Mouse (Mus musculus) kidney, postnatal 14 days (tissue): Measurements from ENCODE around the gene Dnajc17.

Source experiments
- DNase-seq: peaks from one replicate; pipeline ENCODE4 v3.0.0; 2022; ENCODE audit warnings: mixed read lengths

Gene Dnajc17

GRCm38 (mm10) chr2:119157836-119158235 lies 50.8 kb downstream of the Dnajc17 start:
- no peak for DNase-seq

- DNase-seq = peak; percentile 97
These were observed 51.7 kb downstream of the Dnajc17 start, which contains the start of gene Rmdn3 for GRCm38 (mm10) chr2:119156681-119157572. Gene Rmdn3, minus strand, starts transcription at chr2:119157034.

- DNase-seq = peak; percentile 51
These were observed 52.4 kb downstream of the Dnajc17 start for GRCm38 (mm10) chr2:119156081-119156680.

- no peak for DNase-seq
These were observed 53.2 kb downstream of the Dnajc17 start for GRCm38 (mm10) chr2:119155388-119155787.

GRCm38 (mm10) chr2:119154683-119155082 lies 53.9 kb downstream of the Dnajc17 start:
- no peak for DNase-seq

GRCm38 (mm10) chr2:119152255-119152654 lies 56.3 kb downstream of the Dnajc17 start:
- no peak for DNase-seq

GRCm38 (mm10) chr2:119147775-119148174 lies 60.8 kb downstream of the Dnajc17 start:
- DNase-seq = no peak

GRCm38 (mm10) chr2:119147160-119147678 lies 61.4 kb downstream of the Dnajc17 start:
- no peak for DNase-seq

- DNase-seq = no peak
These were observed 62.2 kb downstream of the Dnajc17 start for GRCm38 (mm10) chr2:119146435-119146834.

- no peak for DNase-seq
These were observed 63.4 kb downstream of the Dnajc17 start for GRCm38 (mm10) chr2:119145199-119145598.

- no peak for DNase-seq
These were observed 72.2 kb downstream of the Dnajc17 start for GRCm38 (mm10) chr2:119136346-119136898.
